Mouse (Mus musculus) MEL (cell line): ENCODE results near the gene Dyrk1b.

Source experiments
- CHD1 ChIP-seq: IDR thresholded peaks from 2 replicates; pipeline ENCODE4 v1.6.1; 2012; ENCODE audit warnings: low read depth, mild to moderate bottlenecking, inconsistent platforms, low read length, improper control_type of control experiment
- CTCF ChIP-seq, 3 experiments: IDR thresholded peaks in 2 of 3; conservative IDR thresholded peaks in 1 of 3; 2 replicates each; pipeline ENCODE4 v1.5.1; 2011 to 2012; ENCODE audit warnings: low read length in 3 of 3, low read depth in 2 of 3, mild to moderate bottlenecking in 2 of 3, improper control_type of control experiment in 1 of 3, inconsistent platforms in 1 of 3, mixed read lengths in 1 of 3, moderate library complexity in 1 of 3; ENCODE audit not compliant: control insufficient read depth in 1 of 3, insufficient read depth in 1 of 3, poor library complexity in 1 of 3, severe bottlenecking in 1 of 3
- EP300 ChIP-seq, 2 experiments: IDR thresholded peaks; 2 replicates each; pipeline ENCODE4 v1.6.1; 2011; ENCODE audit warnings: improper control_type of control experiment in 2 of 2, low read length in 2 of 2, low read depth in 1 of 2, mild to moderate bottlenecking in 1 of 2
- HCFC1 ChIP-seq: IDR thresholded peaks from 2 replicates; pipeline ENCODE4 v1.6.1; 2012; ENCODE audit warnings: low read depth, mild to moderate bottlenecking, inconsistent platforms, low read length, improper control_type of control experiment, moderate library complexity
- MAZ ChIP-seq: IDR thresholded peaks from 2 replicates; pipeline ENCODE4 v1.6.1; 2012; ENCODE audit warnings: low read depth, mild to moderate bottlenecking, inconsistent platforms, low read length, improper control_type of control experiment
- MXI1 ChIP-seq: IDR thresholded peaks from 2 replicates; pipeline ENCODE4 v1.6.1; 2011; ENCODE audit warnings: mild to moderate bottlenecking, low read depth, low read length, improper control_type of control experiment
- NRF1 ChIP-seq: IDR thresholded peaks from 2 replicates; pipeline ENCODE4 v1.6.1; 2014; ENCODE audit warnings: low read depth, mild to moderate bottlenecking, inconsistent platforms, low read length, improper control_type of control experiment, moderate library complexity; ENCODE audit not compliant: poor library complexity, insufficient read depth, severe bottlenecking
- POLR2A ChIP-seq, 2 experiments: IDR thresholded peaks; 2 replicates each; pipeline ENCODE4 v1.6.1; 2011 to 2012; ENCODE audit warnings: low read length in 2 of 2, mild to moderate bottlenecking in 2 of 2, control low read depth in 1 of 2, improper control_type of control experiment in 1 of 2, low read depth in 1 of 2, moderate library complexity in 1 of 2; ENCODE audit not compliant: control insufficient read depth in 1 of 2, insufficient read depth in 1 of 2, poor library complexity in 1 of 2
- TAL1 ChIP-seq: IDR thresholded peaks from 2 replicates; pipeline ENCODE4 v1.6.1; 2012; ENCODE audit warnings: mild to moderate bottlenecking, inconsistent platforms, low read length, moderate library complexity, mixed read lengths
- USF1 ChIP-seq: IDR thresholded peaks from 2 replicates; pipeline ENCODE4 v1.6.1; 2014; ENCODE audit warnings: low read depth, mild to moderate bottlenecking, inconsistent platforms, low read length, improper control_type of control experiment, moderate library complexity
- USF2 ChIP-seq, 2 experiments: IDR thresholded peaks; 2 replicates each; pipeline ENCODE4 v1.6.1; 2011 to 2012; ENCODE audit warnings: improper control_type of control experiment in 2 of 2, low read length in 2 of 2, borderline replicate concordance in 1 of 2, inconsistent platforms in 1 of 2, low read depth in 1 of 2, mild to moderate bottlenecking in 1 of 2; ENCODE audit not compliant: insufficient read depth in 1 of 2
- ZKSCAN1 ChIP-seq: IDR thresholded peaks from 2 replicates; pipeline ENCODE4 v1.6.1; 2012; ENCODE audit warnings: low read depth, mild to moderate bottlenecking, inconsistent platforms, low read length, improper control_type of control experiment, moderate library complexity
- ZNF384 ChIP-seq: IDR thresholded peaks from 2 replicates; pipeline ENCODE4 v1.6.1; 2012; ENCODE audit warnings: low read depth, mild to moderate bottlenecking, inconsistent platforms, low read length, improper control_type of control experiment

GRCm38 (mm10) chr7:28179228-28179627, at the start of gene Dyrk1b:
- TF ChIP-seq ZKSCAN1, result no peak
- no peak for TF ChIP-seq HCFC1
- no peak for TF ChIP-seq POLR2A (IDR thresholded peaks at IDR 0.05; ENCODE audit: control insufficient read depth in 1 of 2, insufficient read depth in 1 of 2, low read depth in 1 of 2, low read length in 2 of 2, poor library complexity in 1 of 2)
- no peak for TF ChIP-seq TAL1
- no peak for TF ChIP-seq CTCF (IDR thresholded peaks at IDR 0.05 in 2 of 3, conservative IDR thresholded peaks at IDR 0.05 in 1 of 3; ENCODE audit: control insufficient read depth in 1 of 3, insufficient read depth in 1 of 3, low read depth in 2 of 3, low read length in 3 of 3, poor library complexity in 1 of 3, severe bottlenecking in 1 of 3)
- TF ChIP-seq EP300 (IDR thresholded peaks at IDR 0.05; ENCODE audit: low read depth in 1 of 2, low read length in 2 of 2), result no peak
- no peak for TF ChIP-seq USF2 (IDR thresholded peaks at IDR 0.05; ENCODE audit: borderline replicate concordance in 1 of 2, insufficient read depth in 1 of 2, low read depth in 1 of 2, low read length in 2 of 2)
- TF ChIP-seq MAZ, result no peak
- TF ChIP-seq USF1, result no peak
- no peak for TF ChIP-seq ZNF384
- TF ChIP-seq CHD1, result no peak
- no peak for TF ChIP-seq MXI1
- no peak for TF ChIP-seq NRF1
